Mouse (Mus musculus): ENCODE results near the gene Slc35f2. TPM values are rescaled to one million over a fixed set of nuclear protein-coding genes. Genes with fewer than 3 reads are reported as not detected.

The Slc35f2 gene
- polyA plus RNA-seq, 1 experiment from 2014 or later: 0.82 TPM

Other genes starting within 250 kb of the Slc35f2 start
- gene Atm, start 234.8 kb upstream of the Slc35f2 start, polyA plus RNA-seq (2014; fragmentation: Nextera tagmentation; extraction: Ambion mirVana): 12.0 and 12.6 TPM in 2 replicates
- 18.3 and 18.9 TPM in 2 replicates for gene Npat, start 234.5 kb upstream of the Slc35f2 start, polyA plus RNA-seq (2014; fragmentation: Nextera tagmentation; extraction: Ambion mirVana)
- gene Acat1, start 161.2 kb upstream of the Slc35f2 start, polyA plus RNA-seq (2014; fragmentation: Nextera tagmentation; extraction: Ambion mirVana): 156 and 165 TPM in 2 replicates
- gene Cul5, start 101.5 kb upstream of the Slc35f2 start, polyA plus RNA-seq (2014; fragmentation: Nextera tagmentation; extraction: Ambion mirVana): 29.6 and 30.0 TPM in 2 replicates
- gene Rab39, start 65.3 kb upstream of the Slc35f2 start, polyA plus RNA-seq (2014; fragmentation: Nextera tagmentation; extraction: Ambion mirVana): 0.27 and 0.63 TPM in 2 replicates
- gene Sln, start 78.6 kb downstream of the Slc35f2 start, polyA plus RNA-seq (2014; fragmentation: Nextera tagmentation; extraction: Ambion mirVana): 10.4 and 10.6 TPM in 2 replicates
- gene Elmod1, start 203.8 kb downstream of the Slc35f2 start, polyA plus RNA-seq (2014; fragmentation: Nextera tagmentation; extraction: Ambion mirVana): not detected in 2 replicates